Mouse (Mus musculus): Measurements from ENCODE around the gene Pex5l.

Pex5l gene

DNA sequence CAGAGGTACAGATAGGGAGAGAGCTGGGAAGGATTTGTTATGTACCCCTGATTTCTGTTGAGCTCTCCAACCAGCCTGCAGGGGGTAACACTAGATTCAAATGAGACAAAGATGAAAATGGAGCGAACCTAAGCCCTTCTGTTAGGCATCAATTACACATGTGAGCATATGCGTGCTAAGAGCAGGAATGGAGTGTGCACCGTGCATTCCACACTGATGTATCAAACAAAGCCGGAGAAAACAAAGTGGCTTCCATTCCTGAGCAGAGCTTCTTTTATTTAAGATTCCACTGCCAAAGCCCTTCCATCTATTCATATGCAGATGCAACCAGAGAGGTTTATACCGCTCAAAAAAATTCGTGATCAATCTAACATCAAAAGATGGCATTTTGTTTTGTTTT lies 79.5 kb downstream of the Pex5l start:
- DNase-seq (ENCODE audit: low spot score in 2 of 2) = no peak

DNA sequence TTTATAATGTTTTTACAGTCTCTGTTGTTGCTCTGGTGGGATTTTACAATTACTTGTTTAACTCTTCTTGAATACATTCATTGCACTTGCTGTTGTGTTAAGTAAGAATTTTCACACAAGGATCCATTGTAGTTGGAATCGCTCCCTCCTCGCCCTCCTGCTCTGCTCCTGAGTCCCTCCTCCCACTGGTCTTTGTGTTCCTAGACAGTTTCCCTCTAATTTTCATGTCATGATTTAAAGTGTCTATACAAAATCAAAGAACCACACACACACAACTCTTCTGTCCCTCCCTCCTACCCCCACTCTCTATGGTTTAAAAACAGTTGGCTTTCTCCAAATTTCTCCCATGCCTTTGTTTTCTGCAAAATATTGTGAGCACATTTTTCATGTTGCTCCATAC lies 81.6 kb downstream of the Pex5l start:
- DNase-seq (ENCODE audit: low spot score in 2 of 2) = no peak

DNA sequence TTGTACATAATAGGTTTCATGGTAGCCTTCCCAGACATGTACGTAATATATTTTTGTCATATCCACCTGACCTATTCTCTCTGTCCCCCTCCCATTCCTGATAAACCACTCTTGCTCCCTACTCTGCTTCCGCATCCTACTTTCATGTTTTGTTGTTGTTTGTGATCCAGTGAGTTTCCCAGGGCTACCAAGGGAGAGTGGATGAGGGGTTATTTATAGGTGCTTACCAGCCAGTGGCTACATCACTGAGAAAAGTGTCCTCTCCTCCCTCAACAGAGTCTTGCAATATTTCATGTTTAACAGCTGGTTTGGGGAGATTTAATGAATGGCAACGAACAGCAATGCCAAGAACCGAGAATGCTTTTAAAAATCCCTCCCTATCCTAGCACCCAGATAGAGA lies 82.0 kb downstream of the Pex5l start:
- DNase-seq (ENCODE audit: low spot score in 2 of 2) = no peak

DNA sequence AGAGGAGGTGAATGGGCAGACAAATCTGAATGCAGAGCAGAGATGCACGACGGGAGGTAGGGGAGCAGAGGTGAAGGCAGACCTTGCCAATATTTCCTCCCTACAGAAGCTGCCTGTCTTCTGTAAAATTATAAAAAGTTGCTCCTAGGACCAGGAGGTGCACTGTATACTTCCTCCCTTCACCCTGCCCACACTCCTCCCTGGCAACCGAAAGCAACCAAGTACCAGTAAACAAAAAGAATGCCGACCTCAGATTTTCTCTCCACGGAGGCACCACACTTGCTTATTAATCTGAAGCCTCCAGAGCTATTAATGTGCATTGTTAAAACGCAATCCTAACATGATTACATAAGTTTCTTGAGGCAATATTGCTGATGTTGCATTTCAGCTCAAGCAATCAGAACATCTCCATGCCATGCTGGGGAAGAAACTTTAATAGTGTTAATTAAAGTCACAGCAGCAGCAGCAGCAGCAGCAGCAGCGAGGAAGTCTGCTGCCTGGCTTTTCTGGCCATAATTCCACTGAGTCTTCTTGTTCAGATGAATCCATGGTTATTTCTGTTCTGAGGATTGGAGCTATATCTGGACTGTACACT lies 82.6 kb downstream of the Pex5l start:
- no peak for DNase-seq (ENCODE audit: low spot score in 2 of 2)

DNA sequence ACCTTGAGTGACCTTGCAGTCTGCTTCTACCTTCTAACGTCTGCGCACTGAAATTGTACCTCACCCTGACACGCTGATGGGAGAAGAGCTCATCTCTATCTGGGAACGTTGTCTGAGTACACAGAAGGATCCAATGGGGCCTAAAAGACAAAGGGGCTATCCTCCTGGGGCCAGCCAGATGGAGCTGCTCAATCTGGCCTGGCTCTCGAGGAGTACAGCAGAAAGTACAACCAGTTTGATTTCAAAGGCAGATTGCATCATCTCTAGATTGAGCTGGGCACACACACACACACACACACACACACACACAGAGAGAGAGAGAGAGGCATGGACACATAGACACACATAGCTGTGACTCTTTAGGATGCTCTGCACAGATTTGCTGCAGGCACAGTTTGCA lies 94.7 kb downstream of the Pex5l start:
- no peak for DNase-seq (ENCODE audit: low spot score in 2 of 2)

DNA sequence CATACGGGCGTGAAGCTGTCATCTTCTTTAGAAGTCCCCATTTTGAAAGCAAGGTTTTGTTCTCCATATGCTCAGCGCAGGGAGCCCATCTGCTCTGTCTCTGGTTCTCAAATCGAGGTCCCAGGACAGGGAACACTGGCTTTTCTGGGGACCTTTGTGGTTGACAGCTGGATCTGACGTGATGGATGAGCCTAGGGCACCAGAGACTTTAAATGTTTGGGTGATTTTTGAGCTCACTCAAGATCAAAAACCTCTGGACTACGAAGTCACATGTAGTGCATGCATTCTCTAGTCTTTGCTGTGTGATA lies 98.3 kb downstream of the Pex5l start:
- DNase-seq (ENCODE audit: low spot score in 2 of 2) = no peak

DNA sequence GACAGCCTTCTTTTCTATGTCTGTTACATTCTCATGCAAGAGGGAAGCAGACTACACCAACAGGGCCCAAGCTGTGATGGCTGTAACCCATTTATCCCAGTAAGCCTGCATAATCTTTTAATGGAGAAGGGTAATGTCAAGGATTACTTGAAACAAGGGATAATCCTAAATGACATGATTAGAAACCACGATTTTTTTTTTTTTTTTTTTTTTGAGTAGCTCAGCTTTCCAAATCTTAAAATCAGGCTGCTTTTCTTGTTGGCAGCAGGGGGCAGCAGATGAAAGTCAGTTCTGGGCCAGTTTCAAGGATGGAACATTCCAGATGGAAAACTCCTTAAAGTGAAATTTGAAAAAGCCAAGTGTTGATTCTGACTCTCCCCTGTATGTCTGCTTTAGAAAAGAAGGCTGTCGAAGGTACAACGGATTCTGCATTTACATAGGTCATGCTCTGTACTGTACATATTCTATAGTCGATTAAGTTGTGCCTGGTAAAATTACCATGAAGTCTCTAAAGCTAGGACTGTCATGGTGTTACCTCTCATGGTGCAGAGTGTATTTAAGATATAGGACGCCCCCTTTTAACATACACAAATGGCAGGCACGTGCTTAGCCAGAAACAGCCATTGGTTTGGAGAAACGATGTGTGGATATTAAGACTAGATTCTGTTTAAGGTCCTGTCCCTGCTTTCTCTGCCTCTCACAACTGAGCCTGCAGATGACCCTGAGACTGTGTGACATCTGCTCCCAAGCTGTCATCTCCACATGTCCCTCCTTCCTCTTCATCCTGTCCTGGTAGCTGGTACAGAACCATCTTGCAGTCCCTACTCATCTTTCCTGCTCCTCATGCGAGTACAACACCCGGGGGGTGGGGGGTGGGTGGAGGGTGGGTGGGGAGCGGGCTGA lies 98.9 kb downstream of the Pex5l start:
- no peak for DNase-seq (ENCODE audit: low spot score in 2 of 2)

DNA sequence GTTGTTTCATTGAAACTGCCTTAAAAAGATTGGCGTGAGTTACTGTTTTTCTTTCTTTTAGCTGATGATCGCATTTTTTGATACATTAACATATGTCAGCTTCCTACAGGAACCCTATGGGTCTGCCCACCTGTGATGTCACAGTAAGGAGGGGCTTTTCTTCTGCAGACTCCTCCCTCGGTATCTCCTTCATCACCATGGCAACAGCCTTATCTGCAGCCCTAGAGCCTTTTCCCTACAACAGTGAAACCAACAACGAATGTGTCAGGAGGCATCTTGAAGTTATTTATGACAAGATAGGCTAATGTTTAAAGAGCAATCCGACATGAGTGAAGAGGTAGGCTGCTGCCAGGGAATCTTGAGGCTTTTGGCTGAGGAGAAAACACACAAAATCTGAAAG lies 118.5 kb downstream of the Pex5l start:
- no peak for DNase-seq (ENCODE audit: low spot score in 2 of 2)

DNA sequence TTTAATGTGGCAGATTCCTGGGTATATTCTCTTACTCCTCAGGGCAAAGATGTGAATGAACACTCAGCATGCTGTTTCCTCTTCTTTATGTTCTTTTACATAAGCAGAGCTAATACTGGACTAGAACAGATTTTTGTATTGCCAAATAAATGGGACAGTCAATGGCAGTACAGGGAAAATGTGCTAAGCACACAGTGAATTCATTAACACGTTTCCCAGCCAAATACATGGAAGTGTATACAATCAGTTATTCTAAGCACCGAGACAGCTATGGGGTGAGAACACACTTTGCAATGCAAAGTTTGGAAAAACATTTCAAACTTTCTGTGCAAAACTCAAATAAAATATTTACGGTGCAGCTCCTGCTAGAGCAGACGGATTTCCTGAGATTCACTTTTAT lies 139.1 kb downstream of the Pex5l start:
- peak in 1 of 2 experiments; percentile 33 for DNase-seq (ENCODE audit: low spot score in 2 of 2)

DNA sequence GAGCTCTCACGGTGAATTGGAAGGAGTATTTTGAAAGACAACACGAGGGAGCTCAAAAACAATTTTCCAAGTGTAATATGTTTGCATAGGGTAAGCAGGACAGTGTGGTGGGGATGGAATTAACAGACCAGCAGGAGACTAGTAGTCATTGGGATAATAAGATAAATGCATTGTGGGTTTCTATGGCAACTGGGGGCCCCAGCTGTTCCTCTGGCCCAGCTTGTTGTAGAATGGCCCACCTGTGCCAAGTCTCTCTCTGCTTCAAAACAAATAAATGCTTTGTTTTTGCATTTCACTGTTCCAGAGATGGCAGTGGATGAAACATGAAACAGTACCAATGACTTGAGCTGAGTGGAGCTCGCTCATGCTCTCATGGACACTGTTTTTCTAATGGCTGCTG lies 141.3 kb downstream of the Pex5l start:
- DNase-seq (ENCODE audit: low spot score in 2 of 2) = no peak

DNA sequence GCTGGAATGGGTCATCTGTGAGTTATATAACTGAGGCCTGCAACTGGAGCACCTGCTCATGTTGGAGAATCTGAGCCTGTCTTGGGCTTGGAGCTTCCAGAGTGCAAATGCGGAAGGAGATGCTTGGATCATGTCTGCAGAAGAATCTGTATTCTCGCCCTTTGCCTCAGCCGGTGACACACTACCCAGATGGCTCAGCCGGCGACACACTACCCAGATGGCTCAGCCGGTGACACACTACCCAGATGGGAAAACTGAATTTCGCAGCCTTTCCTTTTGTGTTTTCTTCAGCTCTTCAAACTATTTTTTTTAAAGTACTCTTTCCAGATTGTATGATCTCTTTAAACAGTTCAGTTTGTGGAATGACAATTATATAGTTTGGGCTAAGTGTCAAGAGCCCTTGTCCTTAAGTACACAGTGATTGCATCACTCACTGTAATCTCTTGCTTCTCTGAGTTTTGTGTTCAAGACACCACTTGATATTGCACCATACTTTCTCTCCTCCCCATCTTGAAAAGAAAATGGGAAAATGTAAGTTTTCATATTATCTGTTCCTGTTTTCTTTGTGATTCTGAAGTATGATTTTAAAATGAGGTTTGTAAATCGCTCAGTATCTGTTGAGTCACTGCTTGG lies 142.5 kb downstream of the Pex5l start:
- peak; percentile 23 to 51 for DNase-seq (ENCODE audit: low spot score in 2 of 2)

DNA sequence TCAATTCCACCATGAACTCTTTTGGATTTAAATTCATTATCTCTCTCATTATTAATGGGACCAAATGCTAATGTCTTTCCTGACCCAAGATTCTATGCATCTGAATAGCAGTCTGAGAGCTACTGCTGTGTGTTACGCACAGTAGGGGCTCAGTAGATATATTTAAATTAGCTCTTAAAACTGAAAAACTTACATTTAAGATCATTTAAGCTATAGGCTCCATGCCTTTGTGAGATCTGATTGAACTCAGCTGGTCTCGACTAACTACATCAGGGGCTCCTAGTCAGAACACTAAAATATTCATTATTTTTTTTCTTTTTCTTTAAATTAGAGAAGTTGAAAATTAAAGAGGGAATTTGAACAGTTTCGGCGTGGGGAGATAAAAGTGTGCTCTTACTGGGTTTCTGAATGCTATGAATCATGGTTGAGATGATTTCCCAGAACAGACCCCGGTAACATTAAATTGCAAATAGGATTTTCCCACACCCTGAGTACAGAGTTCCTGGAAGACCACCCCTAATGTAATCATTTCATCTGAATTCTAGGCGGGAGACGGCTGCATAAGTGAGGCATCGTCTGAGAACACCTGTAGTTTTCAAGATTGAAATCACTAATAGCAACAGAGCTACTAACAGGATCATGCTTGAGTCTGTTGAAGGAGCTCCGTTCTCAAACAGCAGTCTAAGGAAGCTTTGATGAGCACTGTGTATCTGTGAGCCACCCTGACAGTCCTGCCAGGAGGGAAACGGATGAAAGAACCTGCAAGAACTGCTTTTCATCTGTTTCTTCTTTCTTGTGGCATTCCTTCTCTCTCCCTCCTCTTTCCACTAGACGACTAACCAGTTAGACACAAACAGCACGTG lies 151.1 kb downstream of the Pex5l start:
- DNase-seq (ENCODE audit: low spot score in 2 of 2) = no peak

DNA sequence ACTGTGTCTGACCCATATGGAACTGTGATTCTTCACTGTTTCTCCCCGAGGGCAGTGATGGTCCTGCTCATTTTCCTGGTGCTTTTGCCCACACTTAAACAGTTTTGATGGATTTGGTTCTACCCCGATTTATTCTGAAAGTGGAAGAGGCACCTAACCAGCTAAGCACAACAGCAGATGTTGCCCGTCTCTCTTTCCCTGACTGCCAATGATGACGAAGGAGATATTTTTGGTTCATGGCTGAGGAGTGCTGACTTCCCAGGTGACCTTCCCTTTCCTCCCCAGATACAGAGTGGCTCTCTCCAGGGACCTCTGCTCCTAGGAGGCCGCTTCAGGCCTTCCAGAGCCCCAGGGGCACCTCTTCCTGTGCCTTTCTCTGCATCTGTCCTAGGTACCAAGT lies 155.2 kb downstream of the Pex5l start:
- DNase-seq (ENCODE audit: low spot score in 2 of 2) = no peak

DNA sequence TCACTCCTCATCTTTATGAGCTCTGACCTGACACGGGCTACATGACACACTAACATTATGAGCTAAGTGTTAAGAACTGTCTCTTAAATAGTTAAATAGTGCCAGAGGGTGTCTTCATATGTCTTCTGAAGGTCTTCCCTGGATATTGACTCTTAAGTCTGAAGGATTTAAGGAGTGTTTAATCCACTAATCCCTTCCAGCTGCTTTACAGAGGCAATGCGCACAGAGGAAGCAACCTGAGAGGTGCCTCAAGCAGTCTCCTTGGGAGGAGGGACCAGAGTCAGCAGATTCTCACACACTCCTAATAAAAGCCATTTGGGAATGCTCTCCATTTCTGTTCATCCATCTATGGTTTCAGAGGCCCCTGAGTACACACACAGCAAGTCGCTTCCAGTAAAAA lies 157.9 kb downstream of the Pex5l start:
- no peak for DNase-seq (ENCODE audit: low spot score in 2 of 2)

DNA sequence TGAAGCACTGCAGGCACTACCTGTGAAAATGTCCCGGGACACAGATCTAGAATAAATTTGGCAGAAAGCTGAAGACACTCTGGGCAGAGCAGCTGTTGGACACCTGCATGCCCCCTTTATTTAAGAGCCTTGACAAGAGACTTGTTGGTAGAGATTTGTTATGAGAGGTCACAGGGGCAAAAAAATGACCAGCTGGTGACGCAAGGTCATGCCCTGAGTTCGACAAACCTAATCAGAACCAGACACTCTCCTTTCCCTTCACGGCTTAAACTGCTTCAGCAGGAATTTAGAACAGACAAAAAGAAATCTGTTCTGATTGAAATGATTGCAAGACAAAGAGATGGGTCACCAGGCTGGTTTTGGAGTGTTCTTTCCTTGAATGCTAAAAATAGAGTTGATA lies 163.1 kb downstream of the Pex5l start:
- DNase-seq (ENCODE audit: low spot score in 2 of 2) = no peak

DNA sequence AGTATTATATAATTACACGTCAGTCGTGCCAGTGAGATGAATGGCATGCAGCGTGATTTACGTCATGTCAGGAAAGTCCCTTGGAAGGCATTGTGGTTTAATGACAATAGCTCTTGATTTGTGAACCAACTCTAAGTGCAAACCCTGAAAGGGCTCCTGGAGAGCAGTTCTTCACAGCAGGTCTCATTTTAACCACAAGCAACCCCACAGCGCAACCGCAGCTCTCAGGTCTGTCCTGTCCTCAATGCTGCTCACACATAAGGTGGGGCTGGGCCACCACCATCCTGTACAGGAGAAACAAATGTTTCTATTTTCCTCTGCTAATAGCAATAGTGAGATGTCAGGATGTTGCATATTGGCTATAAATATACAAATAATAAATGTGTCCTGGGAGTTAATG lies 163.8 kb downstream of the Pex5l start:
- DNase-seq (ENCODE audit: low spot score in 2 of 2) = no peak

DNA sequence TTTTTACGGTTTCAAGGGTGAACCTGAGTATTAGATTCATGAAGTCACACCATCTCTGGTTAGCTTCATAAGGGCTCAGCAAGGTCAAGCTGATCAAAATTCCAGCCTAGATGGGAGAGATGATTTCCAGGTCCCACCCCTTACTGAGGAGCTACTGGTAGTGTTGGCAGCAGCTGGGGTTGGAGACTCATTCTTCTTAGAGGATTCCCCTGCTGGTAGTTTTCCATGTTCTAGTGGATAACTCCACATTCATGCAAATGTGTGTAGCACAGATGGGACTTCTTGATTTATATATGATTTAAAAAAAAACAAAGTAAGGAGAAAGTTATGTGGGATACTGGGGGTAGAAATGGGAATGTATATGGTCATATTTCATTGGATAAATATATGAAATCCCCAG lies 172.8 kb downstream of the Pex5l start:
- no peak for DNase-seq (ENCODE audit: low spot score in 2 of 2)

DNA sequence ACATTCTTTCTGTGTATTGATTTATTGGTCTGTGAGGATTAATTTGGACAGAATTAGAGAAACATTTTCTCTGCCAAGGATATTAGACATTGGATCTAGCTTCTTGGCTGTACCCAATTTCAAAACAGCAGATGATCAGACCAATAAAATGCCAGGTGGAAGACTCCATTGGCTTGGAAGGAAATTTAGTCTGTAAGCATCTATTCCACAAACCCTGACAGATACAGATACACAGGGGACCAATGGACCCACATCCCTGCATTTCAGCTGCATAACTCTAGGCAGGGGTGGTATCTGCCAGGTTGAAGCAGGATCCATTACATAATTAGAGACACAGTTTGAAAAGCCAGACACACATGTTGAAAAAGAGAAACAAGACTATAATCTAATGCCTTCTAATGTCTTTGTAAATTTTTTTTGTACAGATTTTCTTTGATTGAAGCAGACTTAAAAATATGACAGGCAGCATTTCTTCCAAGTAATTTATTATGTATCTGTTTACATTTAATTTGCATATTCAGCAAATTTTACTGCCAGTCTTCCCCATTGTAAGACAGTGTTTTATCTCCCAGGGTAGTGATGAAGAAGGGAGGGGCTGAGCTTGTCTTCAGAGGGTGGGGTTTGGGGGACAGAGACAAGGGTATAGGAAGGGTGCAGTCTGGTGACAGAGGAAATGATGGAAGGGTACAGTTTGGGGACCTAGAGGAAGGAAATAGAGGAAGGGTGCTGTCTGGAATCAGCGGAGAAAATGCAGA lies 174.2 kb downstream of the Pex5l start:
- no peak for DNase-seq (ENCODE audit: low spot score in 2 of 2)

DNA sequence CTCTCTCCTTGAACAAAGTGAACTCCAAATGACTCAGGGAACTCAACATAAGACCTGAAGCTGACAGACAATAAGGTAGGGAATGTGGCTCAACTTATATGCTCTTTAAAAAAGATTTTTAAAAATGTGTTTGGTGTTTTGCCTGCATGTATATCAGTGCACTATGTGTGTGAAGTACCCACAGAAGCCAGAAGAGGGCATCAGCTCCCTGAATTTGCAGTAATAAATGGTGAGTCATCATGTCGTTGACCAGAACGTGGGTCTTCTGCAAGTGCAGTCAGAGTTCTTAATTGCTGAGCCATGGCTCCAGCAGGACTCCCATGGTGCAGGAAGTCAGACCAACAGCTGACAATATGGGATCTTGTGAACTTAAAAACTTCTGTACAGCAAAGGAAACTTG lies 177.5 kb downstream of the Pex5l start:
- no peak for DNase-seq (ENCODE audit: low spot score in 2 of 2)

DNA sequence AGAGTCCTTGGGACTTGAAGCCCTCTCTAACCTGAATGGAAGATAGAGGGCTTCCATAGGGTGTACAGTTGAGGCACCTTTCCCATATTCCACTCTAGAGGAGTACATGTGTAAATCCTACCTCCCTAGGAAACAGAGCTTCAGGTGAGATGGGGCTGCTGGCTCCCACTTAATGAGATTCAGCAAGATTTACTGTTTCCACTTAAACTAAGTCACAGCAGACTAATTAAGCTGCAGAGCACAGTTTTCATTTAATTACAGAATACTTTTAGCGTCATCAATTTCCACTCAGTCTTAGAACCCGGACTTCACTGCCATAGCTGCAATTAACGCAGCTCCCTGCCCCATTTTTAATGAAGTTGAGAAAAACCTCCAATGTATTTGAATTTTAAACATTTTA lies 181.6 kb downstream of the Pex5l start:
- DNase-seq (ENCODE audit: low spot score in 2 of 2) = no peak

DNA sequence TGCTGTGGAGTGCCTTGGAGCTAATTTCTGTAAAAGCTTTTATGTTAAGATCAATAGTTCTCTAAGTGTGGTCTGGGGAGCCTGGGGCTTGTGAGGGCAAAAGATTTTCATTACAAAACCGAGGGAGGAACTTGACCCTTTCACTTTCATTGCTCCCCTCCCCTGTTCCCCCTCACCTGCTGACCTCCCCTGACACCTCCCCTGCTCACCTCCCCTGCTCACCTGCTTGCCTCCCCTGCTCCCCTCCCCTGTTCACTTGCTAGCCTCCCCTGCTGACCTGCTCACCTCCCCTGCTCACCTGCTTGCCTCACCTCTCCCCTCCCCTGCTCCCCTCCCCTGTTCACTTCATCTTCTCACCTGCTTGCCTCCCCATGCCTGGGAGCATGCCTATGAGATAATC lies 191.7 kb downstream of the Pex5l start:
- DNase-seq (ENCODE audit: low spot score in 2 of 2) = no peak

DNA sequence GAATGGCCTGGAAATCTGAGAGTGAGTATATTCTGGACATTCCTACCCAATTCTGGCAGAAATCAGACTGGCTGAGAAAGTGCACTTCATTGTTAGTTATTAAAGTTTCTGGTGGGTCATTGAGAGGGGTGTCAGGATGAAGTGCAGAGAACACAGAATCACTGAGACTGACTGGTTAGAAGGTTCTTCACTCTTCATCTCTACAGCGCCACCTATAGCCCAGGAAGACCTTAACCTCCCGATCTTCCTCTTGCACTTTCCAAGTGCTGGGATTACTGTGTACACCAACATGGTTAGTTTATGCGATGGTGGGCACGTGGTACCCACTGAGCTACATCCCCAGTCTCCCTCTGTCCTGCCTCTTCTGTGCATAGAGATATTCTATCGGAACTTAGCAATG lies 195.6 kb downstream of the Pex5l start:
- no peak for DNase-seq (ENCODE audit: low spot score in 2 of 2)
